8 mouse cellular contexts compared by ENCODE assay signal in the genomic region with DNA sequence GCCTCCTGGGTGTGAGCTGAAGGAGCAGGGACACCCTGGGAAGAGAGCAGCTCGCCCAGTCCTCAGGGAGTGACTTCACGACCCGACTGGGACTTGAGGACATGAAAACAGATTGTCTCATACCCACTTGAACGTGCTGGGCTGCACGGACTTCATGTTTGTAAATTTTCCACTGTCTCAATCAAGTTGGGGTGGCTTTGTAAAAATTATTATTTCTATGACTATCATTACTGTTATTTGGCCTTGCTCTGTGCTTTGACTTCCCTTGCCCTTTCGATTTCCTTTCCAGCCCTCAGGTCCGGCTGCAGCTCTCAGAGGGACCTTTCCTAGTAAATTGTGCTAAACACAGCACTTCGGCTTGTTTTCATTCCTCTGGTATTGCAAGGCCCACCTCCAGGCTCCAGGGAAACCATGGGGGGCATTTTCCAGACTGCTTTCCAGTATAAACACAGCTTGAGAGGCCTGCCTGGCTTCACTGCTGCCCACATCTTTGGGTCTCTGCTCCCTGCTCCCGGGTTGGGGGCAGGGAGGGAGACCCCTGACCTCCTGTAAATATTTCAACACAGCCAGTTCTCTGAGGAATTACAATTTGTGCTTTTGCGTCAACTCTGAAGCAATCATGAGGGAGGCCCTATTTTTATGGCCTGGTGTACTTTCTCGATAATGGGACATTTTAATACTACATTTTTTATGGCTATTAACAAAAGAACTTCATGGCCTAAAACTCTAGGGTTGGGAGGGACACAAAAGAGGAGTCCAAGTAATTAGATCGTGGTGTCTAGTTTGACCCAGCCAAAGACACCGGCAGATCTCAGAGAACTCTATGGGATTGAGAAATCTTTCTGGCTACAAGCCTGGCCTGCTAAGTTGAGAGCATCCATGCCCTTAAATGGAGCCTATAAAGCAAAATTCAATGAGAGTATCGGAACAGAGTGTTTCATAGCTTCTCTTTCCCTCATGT.
DNase-seq lines count a peak whose midpoint lies in the region; ATAC-seq and TF ChIP-seq lines count a peak whose summit lies in the region.

No protein-coding gene starts in this region.

- no peak overlapping the region for H3K4me2 ChIP-seq in midbrain, embryonic 14.5 days (ENCODE audit: low read length)
- H3K4me2 ChIP-seq in midbrain, embryonic 11.5 days: no peak overlapping the region
- H3K4me2 ChIP-seq in kidney, embryonic 16.5 days (replicated peaks; ENCODE audit: low read depth, low read length): no peak overlapping the region
- H3K4me2 ChIP-seq in forebrain, embryonic 16.5 days (ENCODE audit: low read length): no peak overlapping the region
- H3K4me2 ChIP-seq in midbrain, embryonic 13.5 days (replicated peaks): no peak overlapping the region

- H3K4me3 ChIP-seq in midbrain, embryonic 14.5 days (replicated peaks; ENCODE audit: low read depth, low read length): no peak overlapping the region
- no peak overlapping the region for H3K4me3 ChIP-seq in midbrain, embryonic 11.5 days (ENCODE audit: low read depth, low read length)
- no peak overlapping the region for H3K4me3 ChIP-seq in heart, adult 2 months
- no peak overlapping the region for H3K4me3 ChIP-seq in kidney, embryonic 16.5 days (ENCODE audit: low read length)
- no peak overlapping the region for H3K4me3 ChIP-seq in forebrain, embryonic 16.5 days (replicated peaks; ENCODE audit: low read length)
- H3K4me3 ChIP-seq in midbrain, embryonic 13.5 days (replicated peaks): no peak overlapping the region

- ATAC-seq in midbrain, embryonic 14.5 days (ENCODE audit: low FRiP score, low TSS enrichment): no peak
- ATAC-seq in midbrain, embryonic 11.5 days (ENCODE audit: low FRiP score): no peak
- peak; percentile 65 for ATAC-seq in kidney, embryonic 16.5 days (ENCODE audit: low FRiP score, low TSS enrichment)
- no peak for ATAC-seq in forebrain, embryonic 16.5 days
- ATAC-seq in midbrain, embryonic 13.5 days: no peak

- H3K36me3 ChIP-seq in midbrain, embryonic 14.5 days (ENCODE audit: control insufficient read depth, insufficient read depth, low read length): no peaks in the 10 kb centered on the region
- no peaks in the 10 kb centered on the region for H3K36me3 ChIP-seq in midbrain, embryonic 11.5 days (ENCODE audit: control insufficient read depth, insufficient read depth, low read length)
- H3K36me3 ChIP-seq in heart, adult 2 months (ENCODE audit: control insufficient read depth, insufficient read depth, low read length): no peaks in the 10 kb centered on the region
- no peaks in the 10 kb centered on the region for H3K36me3 ChIP-seq in kidney, embryonic 16.5 days (ENCODE audit: insufficient read depth, low read length)
- no peaks in the 10 kb centered on the region for H3K36me3 ChIP-seq in forebrain, embryonic 16.5 days (ENCODE audit: control insufficient read depth, insufficient read depth)
- H3K36me3 ChIP-seq in midbrain, embryonic 13.5 days: no peaks in the 10 kb centered on the region

- no peaks in the 10 kb centered on the region for H3K79me2 ChIP-seq in heart, adult 2 months (replicated peaks; ENCODE audit: control insufficient read depth, insufficient read depth, low read length)

- no peak for TF ChIP-seq POLR2A in heart, adult 2 months (IDR thresholded peaks at IDR 0.05; ENCODE audit: insufficient read depth, low read depth, low read length)

- WGBS in midbrain, embryonic 14.5 days: 77% methylated on average over 14 of the region's 14 CpGs
- 74% methylated on average over 14 of the region's 14 CpGs for WGBS in midbrain, embryonic 11.5 days
- 46% methylated on average over 14 of the region's 14 CpGs for WGBS in heart, adult 2 months
- WGBS in kidney, embryonic 16.5 days: 33% methylated on average over 14 of the region's 14 CpGs
- 81% methylated on average over 14 of the region's 14 CpGs for WGBS in forebrain, embryonic 16.5 days
- 80% methylated on average over 14 of the region's 14 CpGs for WGBS in midbrain, embryonic 13.5 days

- DNase-seq in midbrain, embryonic 14.5 days: peak; percentile 24
- DNase-seq in midbrain, embryonic 11.5 days (ENCODE audit: low spot score, missing footprints): no peak
- DNase-seq in heart, adult 2 months: peak; percentile 77 to 80
- DNase-seq in lung, postnatal 10 days: peak; percentile 70
- DNase-seq in cerebellum, adult 11 months: no peak

- TF ChIP-seq CTCF in heart, adult 2 months (IDR thresholded peaks at IDR 0.05): no peak

- no peaks in the 10 kb centered on the region for H3K9me3 ChIP-seq in midbrain, embryonic 14.5 days (ENCODE audit: control insufficient read depth, low read length)
- H3K9me3 ChIP-seq in midbrain, embryonic 11.5 days (ENCODE audit: control insufficient read depth, low read length): no peaks in the 10 kb centered on the region
- no peaks in the 10 kb centered on the region for H3K9me3 ChIP-seq in kidney, embryonic 16.5 days (ENCODE audit: low read length)
- H3K9me3 ChIP-seq in forebrain, embryonic 16.5 days (ENCODE audit: control insufficient read depth, low read length): no peaks in the 10 kb centered on the region
- H3K9me3 ChIP-seq in midbrain, embryonic 13.5 days: no peaks in the 10 kb centered on the region

- no peaks in the 10 kb centered on the region for H3K4me1 ChIP-seq in midbrain, embryonic 14.5 days (ENCODE audit: control insufficient read depth, insufficient read depth, low read length)
- no peaks in the 10 kb centered on the region for H3K4me1 ChIP-seq in midbrain, embryonic 11.5 days (ENCODE audit: control insufficient read depth, insufficient read depth, low read length)
- peaks cover 7% of the 10 kb centered on the region for H3K4me1 ChIP-seq in heart, adult 2 months (ENCODE audit: control insufficient read depth, insufficient read depth, low read length)
- peaks cover 19% of the 10 kb centered on the region for H3K4me1 ChIP-seq in kidney, embryonic 16.5 days (ENCODE audit: insufficient read depth, low read length)
- H3K4me1 ChIP-seq in forebrain, embryonic 16.5 days (replicated peaks; ENCODE audit: control insufficient read depth, insufficient read depth, low read length): no peaks in the 10 kb centered on the region
- H3K4me1 ChIP-seq in midbrain, embryonic 13.5 days (replicated peaks): peaks cover 3% of the 10 kb centered on the region; the same call in 1 of the 2 replicates

- H3K27me3 ChIP-seq in midbrain, embryonic 14.5 days (ENCODE audit: control insufficient read depth, insufficient read depth, low read length): no peaks in the 10 kb centered on the region
- H3K27me3 ChIP-seq in midbrain, embryonic 11.5 days (ENCODE audit: control insufficient read depth, insufficient read depth, low read length): no peaks in the 10 kb centered on the region
- no peaks in the 10 kb centered on the region for H3K27me3 ChIP-seq in heart, adult 2 months (ENCODE audit: control insufficient read depth, insufficient read depth, low read length)
- H3K27me3 ChIP-seq in kidney, embryonic 16.5 days (ENCODE audit: insufficient read depth, low read length): no peaks in the 10 kb centered on the region
- no peaks in the 10 kb centered on the region for H3K27me3 ChIP-seq in forebrain, embryonic 16.5 days (replicated peaks; ENCODE audit: control insufficient read depth, insufficient read depth, low read length)
- H3K27me3 ChIP-seq in midbrain, embryonic 13.5 days: no peaks in the 10 kb centered on the region

- 0 out of 2 replicates have a peak, but pooled peaks have one; percentile 26 for TF ChIP-seq EP300 in heart, adult 2 months (IDR thresholded peaks at IDR 0.05; ENCODE audit: insufficient read depth, low read depth, low read length)

- no peak overlapping the region for H3K27ac ChIP-seq in midbrain, embryonic 14.5 days (replicated peaks; ENCODE audit: low read depth, low read length)
- H3K27ac ChIP-seq in midbrain, embryonic 11.5 days (ENCODE audit: low read depth, low read length): no peak overlapping the region
- peak overlapping the region; percentile 81 for H3K27ac ChIP-seq in heart, adult 2 months
- H3K27ac ChIP-seq in kidney, embryonic 16.5 days (ENCODE audit: low read length): peak overlapping the region; percentile 80
- H3K27ac ChIP-seq in forebrain, embryonic 16.5 days (ENCODE audit: low read length): no peak overlapping the region
- no peak overlapping the region for H3K27ac ChIP-seq in midbrain, embryonic 13.5 days

- intact Hi-C loops in heart, adult 2 months (cut with DNase I): loop anchor here (5.0 kb wide), 2 partner anchors 68 to 92 kb away; partner anchors contain the start of gene Errfi1

- no peak overlapping the region for H3K9ac ChIP-seq in midbrain, embryonic 14.5 days (replicated peaks; ENCODE audit: low read length)
- H3K9ac ChIP-seq in midbrain, embryonic 11.5 days (ENCODE audit: low read length): no peak overlapping the region
- H3K9ac ChIP-seq in heart, adult 2 months (ENCODE audit: low read depth, low read length): no peak overlapping the region
- H3K9ac ChIP-seq in kidney, embryonic 16.5 days (replicated peaks; ENCODE audit: low read length): peak overlapping the region; percentile 32; the same call in 1 of the 2 replicates
- H3K9ac ChIP-seq in forebrain, embryonic 16.5 days (replicated peaks; ENCODE audit: low read depth, low read length): no peak overlapping the region
- H3K9ac ChIP-seq in midbrain, embryonic 13.5 days (replicated peaks): no peak overlapping the region

Comparison
In these comparisons a context has a peak if more than half of its experiments do, and no peak if none do; other contexts are left out.
1. DNase-seq: peak in midbrain, embryonic 14.5 days (single experiment), heart, adult 2 months (2 of 2) and lung, postnatal 10 days (single experiment); none in midbrain, embryonic 11.5 days (single experiment) and cerebellum, adult 11 months (single experiment).
2. H3K27ac ChIP-seq: peak in heart, adult 2 months (single experiment) and kidney, embryonic 16.5 days (single experiment); none in midbrain, embryonic 14.5 days (single experiment), midbrain, embryonic 11.5 days (single experiment), forebrain, embryonic 16.5 days (single experiment) and midbrain, embryonic 13.5 days (single experiment).